Mouse (Mus musculus): ENCODE data around the gene Nupl2. TPM values are rescaled to one million over a fixed set of nuclear protein-coding genes. Genes with fewer than 3 reads are reported as not detected.

The Nupl2 gene
- total RNA-seq (2021) = 1 to 10 TPM; 9.0 to 9.7 TPM
- long read RNA-seq, transcript Nupl2-201 (7 exons, 2,914 nt) = major isoform, 11 of 16 reads
- long read RNA-seq, partial matches to known transcripts = 1 of 16 reads
- long read RNA-seq, other reads (novel, unspliced or antisense) = 1 of 16 reads

- DNase-seq (ENCODE audit: low spot score in 2 of 2) = peak; percentile 88 to 96
These were observed at the start of gene Nupl2 for GRCm38 (mm10) chr5:24164789-24165445. Gene Nupl2 (plus strand): TSS chr5:24164963.

GRCm38 (mm10) chr5:24122221-24122620 is 42.5 kb upstream of the Nupl2 start:
- DNase-seq (ENCODE audit: low spot score in 2 of 2) = no peak

GRCm38 (mm10) chr5:24124175-24124574 is 40.6 kb upstream of the Nupl2 start:
- DNase-seq (ENCODE audit: low spot score in 2 of 2) = no peak

GRCm38 (mm10) chr5:24124579-24125276 is 40.0 kb upstream of the Nupl2 start:
- no peak for DNase-seq (ENCODE audit: low spot score in 2 of 2)

GRCm38 (mm10) chr5:24125910-24126636 is 38.7 kb upstream of the Nupl2 start:
- DNase-seq (ENCODE audit: low spot score in 2 of 2) = no peak

- DNase-seq (ENCODE audit: low spot score in 2 of 2) = no peak
These were observed 37.8 kb upstream of the Nupl2 start for GRCm38 (mm10) chr5:24126967-24127366.

GRCm38 (mm10) chr5:24146964-24147363 is 17.8 kb upstream of the Nupl2 start:
- DNase-seq (ENCODE audit: low spot score in 2 of 2) = no peak

GRCm38 (mm10) chr5:24152199-24152598 is 12.6 kb upstream of the Nupl2 start:
- no peak for DNase-seq (ENCODE audit: low spot score in 2 of 2)

- no peak for DNase-seq (ENCODE audit: low spot score in 2 of 2)
These were observed 8.0 kb upstream of the Nupl2 start for GRCm38 (mm10) chr5:24156774-24157173.

- DNase-seq (ENCODE audit: low spot score in 2 of 2) = peak in 1 of 2 experiments; percentile 13
These were observed 2.5 kb downstream of the Nupl2 start for GRCm38 (mm10) chr5:24167263-24167662.

- DNase-seq (ENCODE audit: low spot score in 2 of 2) = no peak
These were observed 5.1 kb downstream of the Nupl2 start for GRCm38 (mm10) chr5:24169881-24170280.

GRCm38 (mm10) chr5:24172092-24172491 is 7.3 kb downstream of the Nupl2 start:
- DNase-seq (ENCODE audit: low spot score in 2 of 2) = no peak

GRCm38 (mm10) chr5:24181514-24182295 is 16.9 kb downstream of the Nupl2 start:
- DNase-seq (ENCODE audit: low spot score in 2 of 2) = no peak

GRCm38 (mm10) chr5:24182296-24182734 is 17.6 kb downstream of the Nupl2 start:
- no peak for DNase-seq (ENCODE audit: low spot score in 2 of 2)

- no peak for DNase-seq (ENCODE audit: low spot score in 2 of 2)
These were observed 18.3 kb downstream of the Nupl2 start for GRCm38 (mm10) chr5:24183096-24183495.

GRCm38 (mm10) chr5:24184011-24184410 is 19.2 kb downstream of the Nupl2 start:
- no peak for DNase-seq (ENCODE audit: low spot score in 2 of 2)

GRCm38 (mm10) chr5:24188476-24188875 is 23.7 kb downstream of the Nupl2 start:
- no peak for DNase-seq (ENCODE audit: low spot score in 2 of 2)

GRCm38 (mm10) chr5:24191821-24192220 is 27.1 kb downstream of the Nupl2 start:
- no peak for DNase-seq (ENCODE audit: low spot score in 2 of 2)

GRCm38 (mm10) chr5:24201006-24201405 is 36.2 kb downstream of the Nupl2 start:
- DNase-seq (ENCODE audit: low spot score in 2 of 2) = no peak

- peak in 1 of 2 experiments; percentile 37 for DNase-seq (ENCODE audit: low spot score in 2 of 2)
These were observed 37.7 kb downstream of the Nupl2 start for GRCm38 (mm10) chr5:24202492-24202891.

GRCm38 (mm10) chr5:24203266-24203665 is 38.5 kb downstream of the Nupl2 start:
- DNase-seq (ENCODE audit: low spot score in 2 of 2) = no peak
